Mouse (Mus musculus) midbrain, embryonic 11.5 days (tissue): ENCODE results near the gene Ube2h. TPM values are rescaled to one million over a fixed set of nuclear protein-coding genes. Genes with fewer than 3 reads are reported as not detected.
"Not testable (repeated sequence)": the region's sequence is repeated elsewhere in the genome, so short reads cannot be mapped to it uniquely, and the experiment has no call there.

Experiments used
- ATAC-seq: fragments of 200-750 bp; cut with Nextera tagmentation; 2 replicates; pipeline ENCODE4 v1.8.0; 2017; ENCODE audit warnings: moderate TSS enrichment, moderate library complexity; ENCODE audit not compliant: low FRiP score
- DNase-seq: peaks from one replicate; pipeline ENCODE4 v3.0.0; 2015; ENCODE audit warnings: low spot score; ENCODE audit errors: missing footprints
- H3K27ac ChIP-seq: fragments of 300-500 bp; sonication (generic); 2 replicates; pipeline ENCODE4 v1.5.1; 2014; ENCODE audit warnings: low read depth, low read length
- H3K27me3 ChIP-seq: fragments of 300-500 bp; sonication (generic); 2 replicates; pipeline ENCODE4 v1.6.1; 2014; ENCODE audit warnings: mild to moderate bottlenecking, low read length, moderate library complexity, mixed read lengths; ENCODE audit not compliant: control insufficient read depth, insufficient read depth
- H3K36me3 ChIP-seq: fragments of 300-500 bp; sonication (generic); 2 replicates; pipeline ENCODE4 v1.6.1; 2014; ENCODE audit warnings: mild to moderate bottlenecking, low read length, moderate library complexity, mixed read lengths; ENCODE audit not compliant: control insufficient read depth, insufficient read depth
- H3K4me1 ChIP-seq: fragments of 300-500 bp; sonication (generic); 2 replicates; pipeline ENCODE4 v1.6.1; 2014; ENCODE audit warnings: low read length; ENCODE audit not compliant: control insufficient read depth, insufficient read depth
- H3K4me2 ChIP-seq: fragments of 300-500 bp; sonication (generic); 2 replicates; pipeline ENCODE4 v1.6.1; 2014; ENCODE audit warnings: mild to moderate bottlenecking, moderate library complexity
- H3K4me3 ChIP-seq: fragments of 300-500 bp; sonication (generic); 2 replicates; pipeline ENCODE4 v1.5.1; 2014; ENCODE audit warnings: low read depth, low read length
- H3K9ac ChIP-seq: fragments of 300-500 bp; sonication (generic); 2 replicates; pipeline ENCODE4 v1.6.1; 2014; ENCODE audit warnings: low read length
- H3K9me3 ChIP-seq: fragments of 300-500 bp; sonication (generic); 2 replicates; pipeline ENCODE4 v1.6.1; 2016; ENCODE audit warnings: low read length; ENCODE audit not compliant: control insufficient read depth
- WGBS: fragments of 180-500 bp; shearing (Covaris S2); extraction: QIAGEN DNeasy Blood & Tissue Kit; methylation state at CpG from one replicate; pipeline ENCODE4 v1.1.7; 2014; 5-methylcytosine and 5-hydroxymethylcytosine counted together
- polyA plus RNA-seq: library from polyadenylated mRNA; unstranded; fragments of >200 nt; fragmentation: Nextera tagmentation; extraction: Ambion mirVana; gene quantifications from 2 replicates; pipeline ENCODE4 v1.2.1, GENCODE M21; 2014

Ube2h gene
- polyA plus RNA-seq, 1 experiment from 2014 or later, result 52.3 TPM

- Histone ChIP-seq H3K4me2 (no peak overlapping the region), H3K4me1 (no peaks in the 10 kb centered on the region; the same call in 1 of the 2 replicates), H3K9ac (no peak overlapping the region), H3K36me3 (no peaks in the 10 kb centered on the region), H3K4me3 (no peak overlapping the region), H3K27ac (no peak overlapping the region), H3K27me3 (no peaks in the 10 kb centered on the region), H3K9me3 (no peaks in the 10 kb centered on the region)
- ATAC-seq, result no peak
- DNase-seq, result no peak
- 40% methylated on average over 4 of the region's 4 CpGs for WGBS
These were observed 95.5 kb downstream of the Ube2h start for GRCm38 (mm10) chr6:30208844-30209243.

GRCm38 (mm10) chr6:30205587-30206202, 98.6 kb downstream of the Ube2h start:
- H3K27me3 ChIP-seq, result no peaks in the 10 kb centered on the region
- no peak overlapping the region for H3K27ac ChIP-seq
- WGBS, result 6% methylated on average over 30 of the region's 30 CpGs
- H3K4me1 ChIP-seq, result no peaks in the 10 kb centered on the region; the same call in 1 of the 2 replicates
- H3K9me3 ChIP-seq, result no peaks in the 10 kb centered on the region
- peak; percentile 87 for ATAC-seq
- no peaks in the 10 kb centered on the region for H3K36me3 ChIP-seq
- peak overlapping the region; percentile 41; the same call in 1 of the 2 replicates for H3K4me2 ChIP-seq
- peak overlapping the region; percentile 48 for H3K9ac ChIP-seq
- DNase-seq, result peak; percentile 99
- no peak overlapping the region; the same call in 1 of the 2 replicates for H3K4me3 ChIP-seq

- ATAC-seq, H3K36me3 ChIP-seq, DNase-seq, H3K4me3 ChIP-seq, H3K27me3 ChIP-seq, H3K4me1 ChIP-seq, H3K9ac ChIP-seq, H3K27ac ChIP-seq, H3K9me3 ChIP-seq, H3K4me2 ChIP-seq: not testable (repeated sequence)
- WGBS, result 87% methylated on average over 5 of the region's 6 CpGs
These were observed 99.2 kb downstream of the Ube2h start for GRCm38 (mm10) chr6:30205180-30205538.

- ATAC-seq, result no peak
- H3K27me3 ChIP-seq, result no peaks in the 10 kb centered on the region
- H3K9ac ChIP-seq, result no peak overlapping the region
- H3K27ac ChIP-seq, result no peak overlapping the region
- no peak overlapping the region for H3K4me2 ChIP-seq
- DNase-seq, result peak; percentile 90
- 48% methylated on average over 20 of the region's 20 CpGs for WGBS
- no peaks in the 10 kb centered on the region for H3K9me3 ChIP-seq
- no peak overlapping the region for H3K4me3 ChIP-seq
- no peaks in the 10 kb centered on the region for H3K36me3 ChIP-seq
- H3K4me1 ChIP-seq, result no peaks in the 10 kb centered on the region; the same call in 1 of the 2 replicates
These were observed 99.8 kb downstream of the Ube2h start for GRCm38 (mm10) chr6:30204383-30205179.

- ATAC-seq (no peak), DNase-seq (no peak)
- Histone ChIP-seq H3K36me3 (no peaks in the 10 kb centered on the region), H3K4me3 (no peak overlapping the region), H3K27me3 (no peaks in the 10 kb centered on the region), H3K4me1 (no peaks in the 10 kb centered on the region), H3K9me3 (no peaks in the 10 kb centered on the region), H3K4me2 (no peak overlapping the region), H3K27ac (no peak overlapping the region), H3K9ac (no peak overlapping the region)
- WGBS, result 76% methylated on average over 8 of the region's 8 CpGs
These were observed 108.2 kb downstream of the Ube2h start for GRCm38 (mm10) chr6:30196143-30196542.

GRCm38 (mm10) chr6:30195656-30196055, 108.7 kb downstream of the Ube2h start:
- no peaks in the 10 kb centered on the region for H3K9me3 ChIP-seq
- H3K27me3 ChIP-seq, result no peaks in the 10 kb centered on the region
- DNase-seq (no peak), ATAC-seq (no peak)
- H3K27ac ChIP-seq, result no peak overlapping the region
- H3K4me1 ChIP-seq, result no peaks in the 10 kb centered on the region
- no peak overlapping the region for H3K4me2 ChIP-seq
- no peak overlapping the region for H3K4me3 ChIP-seq
- no peak overlapping the region for H3K9ac ChIP-seq
- 84% methylated on average over 11 of the region's 11 CpGs for whole genome bisulfite sequencing
- no peaks in the 10 kb centered on the region for H3K36me3 ChIP-seq

GRCm38 (mm10) chr6:30183624-30184023, 120.7 kb downstream of the Ube2h start:
- no peak overlapping the region for H3K4me2 ChIP-seq
- ATAC-seq, result no peak
- no peak overlapping the region for H3K9ac ChIP-seq
- H3K36me3 ChIP-seq, result no peaks in the 10 kb centered on the region
- H3K4me3 ChIP-seq, result no peak overlapping the region
- no peak for DNase-seq
- 72% methylated on average over 4 of the region's 4 CpGs for WGBS
- no peaks in the 10 kb centered on the region; the same call in 1 of the 2 replicates for H3K9me3 ChIP-seq
- H3K27me3 ChIP-seq, result peaks cover 29% of the 10 kb centered on the region
- 0 out of 2 replicates have a peak, but pooled peaks cover 2% of the 10 kb centered on the region for H3K4me1 ChIP-seq
- no peak overlapping the region for H3K27ac ChIP-seq

- Histone ChIP-seq H3K4me2 (no peak overlapping the region), H3K36me3 (no peaks in the 10 kb centered on the region), H3K4me3 (no peak overlapping the region), H3K27me3 (peaks cover 44% of the 10 kb centered on the region), H3K9me3 (no peaks in the 10 kb centered on the region; the same call in 1 of the 2 replicates), H3K4me1 (0 out of 2 replicates have a peak, but pooled peaks cover 2% of the 10 kb centered on the region), H3K9ac (no peak overlapping the region), H3K27ac (no peak overlapping the region)
- no peak for DNase-seq
- WGBS, result 75% methylated on average over 6 of the region's 6 CpGs
- ATAC-seq, result no peak
These were observed 122.3 kb downstream of the Ube2h start for GRCm38 (mm10) chr6:30182038-30182437.

GRCm38 (mm10) chr6:30180321-30180720, 124.0 kb downstream of the Ube2h start:
- WGBS, result 22% methylated on average over 2 of the region's 2 CpGs
- Histone ChIP-seq H3K4me1 (peaks cover 8% of the 10 kb centered on the region), H3K4me3 (no peak overlapping the region), H3K27ac (no peak overlapping the region), H3K9me3 (no peaks in the 10 kb centered on the region; the same call in 1 of the 2 replicates), H3K4me2 (no peak overlapping the region), H3K9ac (no peak overlapping the region), H3K36me3 (no peaks in the 10 kb centered on the region), H3K27me3 (peaks cover 61% of the 10 kb centered on the region)
- no peak for ATAC-seq
- no peak for DNase-seq
